Comparison of ENCODE assay signal across 27 mouse cellular contexts in genomic region chr1:95066040-95066439, GRCm38 (mm10).
"Had no signal": no experiment of that assay in that cellular context is flagged by ENCODE, and none has a peak within 500 bp of the region (broad histone marks: within the 10 kb centered on the region; RNA-seq: fewer than 3 reads in every experiment).

No protein-coding gene starts in this region.

- H3K4me1 ChIP-seq: embryonic facial prominence, embryonic 10.5 days; embryonic facial prominence, embryonic 12.5 days; embryonic facial prominence, embryonic 13.5 days; embryonic facial prominence, embryonic 15.5 days; forebrain, embryonic 10.5 days; forebrain, embryonic 12.5 days; forebrain, embryonic 13.5 days; forebrain, embryonic 15.5 days had no signal

- H3K4me3 ChIP-seq: embryonic facial prominence, embryonic 10.5 days; embryonic facial prominence, embryonic 12.5 days; embryonic facial prominence, embryonic 13.5 days; embryonic facial prominence, embryonic 15.5 days; erythroblast, embryonic 14.5 days; forebrain, embryonic 10.5 days; forebrain, embryonic 12.5 days; forebrain, embryonic 13.5 days; forebrain, embryonic 15.5 days; gastrocnemius, adult 2 months had no signal

- ATAC-seq: forebrain, embryonic 13.5 days; forebrain, embryonic 14.5 days; forebrain, embryonic 15.5 days; forebrain, embryonic 16.5 days; forebrain, postnatal 0 days had no signal

- DNase-seq: cerebellum, adult 2 months; cerebellum, adult 8-10 months; cerebellum, adult 9-10 months; cerebellum, adult 9-11 months; cerebellum, postnatal 10 days; cerebellum, postnatal 14 days; cerebellum, postnatal 36 days; embryo, embryonic 11 days; forebrain, postnatal 0 days; gastrocnemius, adult 2 months; gastrocnemius, postnatal 10 days; gastrocnemius, postnatal 14 days; gastrocnemius, postnatal 25 days; gastrocnemius, postnatal 36 days; heart, adult 11 months; heart, adult 18-20 months had no signal

- H3K27ac ChIP-seq: embryonic facial prominence, embryonic 10.5 days; embryonic facial prominence, embryonic 12.5 days; embryonic facial prominence, embryonic 13.5 days; embryonic facial prominence, embryonic 15.5 days; forebrain, embryonic 10.5 days; forebrain, embryonic 12.5 days; forebrain, embryonic 13.5 days; forebrain, embryonic 15.5 days; gastrocnemius, adult 2 months had no signal

- H3K36me3 ChIP-seq: embryonic facial prominence, embryonic 10.5 days; embryonic facial prominence, embryonic 12.5 days; embryonic facial prominence, embryonic 13.5 days; embryonic facial prominence, embryonic 15.5 days; forebrain, embryonic 10.5 days; forebrain, embryonic 12.5 days; forebrain, embryonic 15.5 days had no signal

- H3K27me3 ChIP-seq: embryonic facial prominence, embryonic 12.5 days; embryonic facial prominence, embryonic 13.5 days; embryonic facial prominence, embryonic 15.5 days; forebrain, embryonic 12.5 days; forebrain, embryonic 13.5 days; forebrain, embryonic 15.5 days had no signal

- H3K9me3 ChIP-seq: embryonic facial prominence, embryonic 10.5 days; embryonic facial prominence, embryonic 12.5 days; embryonic facial prominence, embryonic 13.5 days; embryonic facial prominence, embryonic 15.5 days; forebrain, embryonic 10.5 days; forebrain, embryonic 12.5 days; forebrain, embryonic 13.5 days; forebrain, embryonic 15.5 days had no signal

- H3K4me2 ChIP-seq: embryonic facial prominence, embryonic 12.5 days; embryonic facial prominence, embryonic 13.5 days; embryonic facial prominence, embryonic 15.5 days; forebrain, embryonic 12.5 days; forebrain, embryonic 13.5 days; forebrain, embryonic 15.5 days had no signal

- H3K9ac ChIP-seq: embryonic facial prominence, embryonic 12.5 days; embryonic facial prominence, embryonic 13.5 days; embryonic facial prominence, embryonic 15.5 days; forebrain, embryonic 12.5 days; forebrain, embryonic 13.5 days; forebrain, embryonic 15.5 days; forebrain, postnatal 0 days had no signal
